Mouse (Mus musculus) liver, postnatal 0 days (tissue): Measurements from ENCODE around the gene Epsti1.

ENCODE experiments used
- CTCF ChIP-seq: sonication (generic); IDR thresholded peaks from 2 replicates; pipeline ENCODE4 v1.5.1; 2016; ENCODE audit warnings: antibody characterized with exemption, low read depth
- EP300 ChIP-seq: IDR thresholded peaks from 2 replicates; pipeline ENCODE4 v1.6.1; 2016; ENCODE audit warnings: antibody characterized with exemption, low read depth, mild to moderate bottlenecking

DNA sequence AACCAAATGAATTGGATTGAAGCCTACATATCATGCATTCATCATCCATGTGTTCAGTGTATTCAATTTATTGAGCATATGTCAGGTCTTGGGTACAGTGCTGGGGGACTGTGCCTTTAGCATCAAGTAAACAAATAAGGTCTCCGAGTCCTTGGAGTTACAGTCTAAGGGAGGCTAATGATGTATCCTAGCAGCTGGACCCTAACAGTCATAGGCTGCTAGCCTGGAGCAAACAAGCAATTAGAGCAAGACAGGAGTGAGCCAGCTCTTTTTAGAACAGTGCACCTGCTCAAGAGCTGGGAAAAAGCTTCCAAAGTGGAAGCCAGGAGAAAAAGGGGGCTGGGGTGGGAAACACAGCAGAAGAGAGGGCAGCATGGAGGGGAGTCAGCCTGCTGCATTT, 27.8 kb upstream of the Epsti1 start:
- TF ChIP-seq CTCF: no peak
- TF ChIP-seq EP300: no peak
